Mouse (Mus musculus) thymus, adult 2 months (tissue): ENCODE measurements around the gene Slc37a4.

Source experiments
- CTCF ChIP-seq: fragments of 200-500 bp; IDR thresholded peaks from 2 replicates; pipeline ENCODE4 v1.5.1; 2012; ENCODE audit warnings: mild to moderate bottlenecking, control low read depth, low read length, moderate library complexity, borderline replicate concordance; ENCODE audit not compliant: control insufficient read depth, poor library complexity, insufficient read depth; ENCODE audit errors: extremely low read depth
- POLR2A ChIP-seq: fragments of 200-500 bp; IDR thresholded peaks from 2 replicates; pipeline ENCODE4 v1.6.1; 2012; ENCODE audit warnings: mild to moderate bottlenecking, low read length, control low read depth, moderate library complexity; ENCODE audit not compliant: control insufficient read depth, poor library complexity, insufficient read depth; ENCODE audit errors: extremely low read depth

- no peak for TF ChIP-seq POLR2A
- TF ChIP-seq CTCF = no peak
These were observed 39.1 kb downstream of the Slc37a4 start for GRCm38 (mm10) chr9:44435747-44436146.
